Mouse (Mus musculus) MEL (cell line): ENCODE results near the gene Cox5a. TPM values are rescaled to one million over a fixed set of nuclear protein-coding genes. Genes with fewer than 3 reads are reported as not detected.

Experiments
- DNase-seq: peaks from one replicate; pipeline ENCODE4 v3.0.0; 2011; ENCODE audit warnings: low read depth, low spot score
- H3K27ac ChIP-seq: 2 replicates; pipeline ENCODE4 v1.5.1; 2012; ENCODE audit warnings: low read depth, mild to moderate bottlenecking, control low read depth, low read length, moderate library complexity; ENCODE audit not compliant: control insufficient read depth
- H3K27me3 ChIP-seq, 2 experiments: fragments of 150-350 bp in 1 of 2; sonication (generic) in 1 of 2; 2 replicates each; pipeline ENCODE4 v1.6.1; 2012; ENCODE audit warnings: low read length in 2 of 2, mild to moderate bottlenecking in 2 of 2, improper control_type of control experiment in 1 of 2, moderate library complexity in 1 of 2; ENCODE audit not compliant: insufficient read depth in 2 of 2, control insufficient read depth in 1 of 2
- H3K36me3 ChIP-seq, 2 experiments: 2 replicates each; pipeline ENCODE4 v1.6.1; 2012 to 2014; ENCODE audit warnings: low read length in 2 of 2, improper control_type of control experiment in 1 of 2, inconsistent platforms in 1 of 2, mild to moderate bottlenecking in 1 of 2; ENCODE audit not compliant: insufficient read depth in 2 of 2, control insufficient read depth in 1 of 2
- H3K4me1 ChIP-seq, 2 experiments: fragments of 150-350 bp in 1 of 2; sonication (generic) in 1 of 2; 2 replicates each; pipeline ENCODE4 v1.6.1; 2012; ENCODE audit warnings: low read length in 2 of 2, improper control_type of control experiment in 1 of 2, mild to moderate bottlenecking in 1 of 2; ENCODE audit not compliant: insufficient read depth in 2 of 2, control insufficient read depth in 1 of 2
- H3K4me3 ChIP-seq, 2 experiments: fragments of 150-350 bp in 1 of 2; sonication (generic) in 1 of 2; 2 replicates each; pipeline ENCODE4 v1.5.1; 2012; ENCODE audit warnings: low read depth in 2 of 2, low read length in 2 of 2, mild to moderate bottlenecking in 2 of 2, moderate library complexity in 2 of 2, control low read depth in 1 of 2, improper control_type of control experiment in 1 of 2; ENCODE audit not compliant: control insufficient read depth in 1 of 2, insufficient read depth in 1 of 2
- H3K79me2 ChIP-seq: 2 replicates; pipeline ENCODE4 v1.6.1; 2012; ENCODE audit warnings: mild to moderate bottlenecking, low read length, moderate library complexity; ENCODE audit not compliant: control insufficient read depth, poor library complexity, insufficient read depth
- H3K9ac ChIP-seq: 2 replicates; pipeline ENCODE4 v1.6.1; 2012; ENCODE audit warnings: low read depth, mild to moderate bottlenecking, control low read depth, low read length, moderate library complexity; ENCODE audit not compliant: control insufficient read depth, poor library complexity, severe bottlenecking
- H3K9me3 ChIP-seq: fragments of 150-350 bp; sonication (generic); replicated peaks from 2 replicates; pipeline ENCODE4 v1.6.1; 2012; ENCODE audit warnings: mild to moderate bottlenecking, low read length, improper control_type of control experiment, moderate library complexity; ENCODE audit not compliant: insufficient read depth
- BHLHE40 ChIP-seq: IDR thresholded peaks from 2 replicates; pipeline ENCODE4 v1.6.1; 2012; ENCODE audit warnings: low read depth, mild to moderate bottlenecking, inconsistent platforms, low read length, improper control_type of control experiment, borderline replicate concordance
- CTCF ChIP-seq, 3 experiments: IDR thresholded peaks in 2 of 3; conservative IDR thresholded peaks in 1 of 3; 2 replicates each; pipeline ENCODE4 v1.5.1; 2011 to 2012; ENCODE audit warnings: low read length in 3 of 3, low read depth in 2 of 3, mild to moderate bottlenecking in 2 of 3, improper control_type of control experiment in 1 of 3, inconsistent platforms in 1 of 3, mixed read lengths in 1 of 3, moderate library complexity in 1 of 3; ENCODE audit not compliant: control insufficient read depth in 1 of 3, insufficient read depth in 1 of 3, poor library complexity in 1 of 3, severe bottlenecking in 1 of 3
- ELF1 ChIP-seq: IDR thresholded peaks from 2 replicates; pipeline ENCODE4 v1.6.1; 2014; ENCODE audit warnings: low read depth, mild to moderate bottlenecking, inconsistent platforms, low read length, improper control_type of control experiment, moderate library complexity
- ETS1 ChIP-seq: IDR thresholded peaks from 2 replicates; pipeline ENCODE4 v1.6.1; 2012; ENCODE audit warnings: low read depth, mild to moderate bottlenecking, inconsistent platforms, low read length, improper control_type of control experiment, moderate library complexity
- GATA1 ChIP-seq: IDR thresholded peaks from 2 replicates; pipeline ENCODE4 v1.6.1; 2011; ENCODE audit warnings: low read depth, low read length, improper control_type of control experiment
- HCFC1 ChIP-seq: IDR thresholded peaks from 2 replicates; pipeline ENCODE4 v1.6.1; 2012; ENCODE audit warnings: low read depth, mild to moderate bottlenecking, inconsistent platforms, low read length, improper control_type of control experiment, moderate library complexity
- JUND ChIP-seq: IDR thresholded peaks from 2 replicates; pipeline ENCODE4 v1.6.1; 2011; ENCODE audit warnings: low read depth, mild to moderate bottlenecking, improper control_type of control experiment, low read length
- MAZ ChIP-seq: IDR thresholded peaks from 2 replicates; pipeline ENCODE4 v1.6.1; 2012; ENCODE audit warnings: low read depth, mild to moderate bottlenecking, inconsistent platforms, low read length, improper control_type of control experiment
- MXI1 ChIP-seq: IDR thresholded peaks from 2 replicates; pipeline ENCODE4 v1.6.1; 2011; ENCODE audit warnings: mild to moderate bottlenecking, low read depth, low read length, improper control_type of control experiment
- NELFE ChIP-seq: IDR thresholded peaks from 2 replicates; pipeline ENCODE4 v1.6.1; 2011; ENCODE audit warnings: low read depth, low read length, improper control_type of control experiment
- NRF1 ChIP-seq: IDR thresholded peaks from 2 replicates; pipeline ENCODE4 v1.6.1; 2014; ENCODE audit warnings: low read depth, mild to moderate bottlenecking, inconsistent platforms, low read length, improper control_type of control experiment, moderate library complexity; ENCODE audit not compliant: poor library complexity, insufficient read depth, severe bottlenecking
- POLR2AphosphoS5 ChIP-seq: IDR thresholded peaks from 2 replicates; pipeline ENCODE4 v1.6.1; 2012; ENCODE audit warnings: low read depth, borderline replicate concordance, mild to moderate bottlenecking, inconsistent platforms, low read length, moderate library complexity, mixed read lengths
- TAL1 ChIP-seq: IDR thresholded peaks from 2 replicates; pipeline ENCODE4 v1.6.1; 2012; ENCODE audit warnings: mild to moderate bottlenecking, inconsistent platforms, low read length, moderate library complexity, mixed read lengths
- TBP ChIP-seq: IDR thresholded peaks from 2 replicates; pipeline ENCODE4 v1.8.0; 2011; ENCODE audit warnings: low read depth, low read length, improper control_type of control experiment
- TCF12 ChIP-seq: IDR thresholded peaks from 2 replicates; pipeline ENCODE4 v1.6.1; 2014; ENCODE audit warnings: low read depth, mild to moderate bottlenecking, inconsistent platforms, low read length, improper control_type of control experiment, moderate library complexity
- USF1 ChIP-seq: IDR thresholded peaks from 2 replicates; pipeline ENCODE4 v1.6.1; 2014; ENCODE audit warnings: low read depth, mild to moderate bottlenecking, inconsistent platforms, low read length, improper control_type of control experiment, moderate library complexity
- USF2 ChIP-seq, 2 experiments: IDR thresholded peaks; 2 replicates each; pipeline ENCODE4 v1.6.1; 2011 to 2012; ENCODE audit warnings: improper control_type of control experiment in 2 of 2, low read length in 2 of 2, borderline replicate concordance in 1 of 2, inconsistent platforms in 1 of 2, low read depth in 1 of 2, mild to moderate bottlenecking in 1 of 2; ENCODE audit not compliant: insufficient read depth in 1 of 2
- ZC3H11A ChIP-seq: IDR thresholded peaks from 2 replicates; pipeline ENCODE4 v1.6.1; 2012; ENCODE audit warnings: low read depth, mild to moderate bottlenecking, inconsistent platforms, low read length, improper control_type of control experiment
- ZKSCAN1 ChIP-seq: IDR thresholded peaks from 2 replicates; pipeline ENCODE4 v1.6.1; 2012; ENCODE audit warnings: low read depth, mild to moderate bottlenecking, inconsistent platforms, low read length, improper control_type of control experiment, moderate library complexity
- ZMIZ1 ChIP-seq: IDR thresholded peaks from 2 replicates; pipeline ENCODE4 v1.6.1; 2012; ENCODE audit warnings: low read depth, mild to moderate bottlenecking, inconsistent platforms, low read length, improper control_type of control experiment, moderate library complexity
- ZNF384 ChIP-seq: IDR thresholded peaks from 2 replicates; pipeline ENCODE4 v1.6.1; 2012; ENCODE audit warnings: low read depth, mild to moderate bottlenecking, inconsistent platforms, low read length, improper control_type of control experiment
- polyA plus RNA-seq, 2 experiments: library from polyadenylated mRNA; stranded (reverse) in 1 of 2; unstranded in 1 of 2; fragments of >175 nt in 1 of 2; fragments of >200 nt in 1 of 2; gene quantifications; 2 replicates each; pipeline versions ENCODE4 v1.2.1 to v1.2.4; 2012; ENCODE audit warnings: low replicate concordance in 2 of 2, low read depth in 1 of 2; ENCODE audit not compliant: insufficient read length in 2 of 2, insufficient read depth in 1 of 2, missing spikeins in 1 of 2
- total RNA-seq: library from RNA; depleted of rRNA; stranded (reverse); fragments of 300-350 nt; gene quantifications from 2 replicates; pipeline ENCODE4 v1.2.3, GENCODE M21; 2012

The Cox5a gene
- total and polyA plus RNA-seq, 3 experiments: 367 to 400 TPM; not detected in 1

GRCm38 (mm10) chr9:57564609-57565008, 43.5 kb downstream of the Cox5a start:
- no peak overlapping the region for H3K9ac ChIP-seq
- no peak overlapping the region for H3K27ac ChIP-seq
- H3K79me2 ChIP-seq: peaks cover 24% of the 10 kb centered on the region
- H3K4me1 ChIP-seq: peaks cover 2 to 25% of the 10 kb centered on the region in 2 experiments
- peaks cover 2 to 20% of the 10 kb centered on the region in 2 experiments for H3K36me3 ChIP-seq
- no peak for DNase-seq
- TF ChIP-seq BHLHE40: no peak
- no peak overlapping the region for H3K4me3 ChIP-seq
- H3K9me3 ChIP-seq: no peaks in the 10 kb centered on the region
- no peaks in the 10 kb centered on the region for H3K27me3 ChIP-seq

GRCm38 (mm10) chr9:57565741-57566221, 44.7 kb downstream of the Cox5a start:
- no peak for DNase-seq
- H3K4me1 ChIP-seq: peaks cover 2 to 18% of the 10 kb centered on the region in 2 experiments
- TF ChIP-seq ZNF384 (no peak), NELFE (no peak)
- no peak overlapping the region for H3K27ac ChIP-seq
- H3K9ac ChIP-seq: no peak overlapping the region
- H3K79me2 ChIP-seq: peaks cover 24% of the 10 kb centered on the region
- H3K27me3 ChIP-seq: no peaks in the 10 kb centered on the region
- no peaks in the 10 kb centered on the region for H3K9me3 ChIP-seq
- H3K36me3 ChIP-seq: peaks cover 3 to 14% of the 10 kb centered on the region in 2 experiments
- H3K4me3 ChIP-seq: no peak overlapping the region

DNA sequence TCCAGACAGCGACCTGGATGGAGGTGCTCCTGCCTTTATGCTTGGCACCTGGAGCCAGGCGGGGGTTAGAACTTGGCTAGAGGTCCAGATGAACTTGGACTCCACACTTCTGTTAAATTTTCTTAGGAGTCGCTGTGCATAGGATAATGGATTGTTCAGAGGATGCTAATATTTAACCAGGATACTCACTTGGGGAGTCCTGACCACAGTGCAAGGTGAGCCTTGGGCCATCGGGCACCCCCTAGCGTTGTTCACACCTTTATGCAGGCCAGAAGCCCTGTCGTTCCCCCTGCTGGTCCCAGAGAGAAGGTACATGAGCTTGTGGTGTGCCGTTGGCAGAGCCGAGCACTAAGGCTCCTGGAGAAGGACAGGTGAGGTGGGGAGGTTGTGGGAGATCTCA, 45.8 kb downstream of the Cox5a start:
- H3K79me2 ChIP-seq: peaks cover 22% of the 10 kb centered on the region
- H3K27ac ChIP-seq: no peak overlapping the region
- H3K4me3 ChIP-seq: no peak overlapping the region
- H3K9me3 ChIP-seq: no peaks in the 10 kb centered on the region
- peaks cover 2 to 14% of the 10 kb centered on the region in 2 experiments for H3K4me1 ChIP-seq
- no peaks in the 10 kb centered on the region for H3K27me3 ChIP-seq
- H3K36me3 ChIP-seq: peaks cover 3 to 11% of the 10 kb centered on the region in 2 experiments
- H3K9ac ChIP-seq: no peak overlapping the region
- no peak for DNase-seq
- TF ChIP-seq ELF1 (no peak), TAL1 (no peak), USF1 (no peak), ZC3H11A (no peak), POLR2AphosphoS5 (no peak)

- H3K36me3 ChIP-seq: peaks cover 0 to 3% of the 10 kb centered on the region in 2 experiments; a peak in 3 of 4 replicates
- H3K9me3 ChIP-seq: no peaks in the 10 kb centered on the region
- no peaks in the 10 kb centered on the region for H3K27me3 ChIP-seq
- H3K79me2 ChIP-seq: peaks cover 12% of the 10 kb centered on the region
- DNase-seq: no peak
- H3K4me3 ChIP-seq: no peak overlapping the region
- H3K27ac ChIP-seq: no peak overlapping the region
- no peaks in the 10 kb centered on the region for H3K4me1 ChIP-seq
- no peak overlapping the region for H3K9ac ChIP-seq
- TF ChIP-seq CTCF (IDR thresholded peaks at IDR 0.05 in 2 of 3, conservative IDR thresholded peaks at IDR 0.05 in 1 of 3; ENCODE audit: control insufficient read depth in 1 of 3, insufficient read depth in 1 of 3, low read depth in 2 of 3, low read length in 3 of 3, poor library complexity in 1 of 3, severe bottlenecking in 1 of 3): no peak
- TF ChIP-seq HCFC1: no peak
- no peak for TF ChIP-seq ZKSCAN1
- no peak for TF ChIP-seq ETS1
- TF ChIP-seq TCF12: no peak
- TF ChIP-seq MAZ: no peak
- TF ChIP-seq USF1: no peak
- TF ChIP-seq JUND: no peak
- no peak for TF ChIP-seq ZMIZ1
- TF ChIP-seq GATA1: no peak
- TF ChIP-seq TBP: no peak
- TF ChIP-seq MXI1: no peak
- TF ChIP-seq NRF1: no peak
- no peak for TF ChIP-seq USF2 (IDR thresholded peaks at IDR 0.05; ENCODE audit: borderline replicate concordance in 1 of 2, insufficient read depth in 1 of 2, low read depth in 1 of 2, low read length in 2 of 2)
These were observed 47.4 kb downstream of the Cox5a start for GRCm38 (mm10) chr9:57568500-57568899.
